Mouse (Mus musculus) heart, postnatal 10 days (tissue): Measurements from ENCODE around the gene Rhox6. TPM values are rescaled to one million over a fixed set of nuclear protein-coding genes. Genes with fewer than 3 reads are reported as not detected.
"Not testable (repeated sequence)": the region's sequence is repeated elsewhere in the genome, so short reads cannot be mapped to it uniquely, and the experiment has no call there.

ENCODE experiments used
- DNase-seq, 2 experiments: peaks; one replicate each; pipeline ENCODE4 v3.0.0; 2021
- intact Hi-C: fragments of 180-260 bp; cut with DNase I; formaldehyde crosslinking; loops from one replicate; pipeline ENCODE4 v1.15.1; 2025
- total RNA-seq, 2 experiments: library from RNA; stranded (reverse); gene quantifications; 2 replicates each; pipeline ENCODE4 v1.2.3; 2021

Rhox6 gene
- not detected for total RNA-seq

- DNase-seq, intact Hi-C loops: not testable (repeated sequence)
These were observed at the start of gene Rhox6 for GRCm38 (mm10) chrX:37826610-37827009. Rhox6 (plus strand) TSS chrX:37826910.

- intact Hi-C loops = no loop called here
- no peak for DNase-seq
These were observed 19.2 kb upstream of the Rhox6 start for GRCm38 (mm10) chrX:37807286-37808080.

- intact Hi-C loops = no loop called here
- DNase-seq = no peak
These were observed 17.3 kb upstream of the Rhox6 start for GRCm38 (mm10) chrX:37809396-37809795.

GRCm38 (mm10) chrX:37811179-37811578 is 15.5 kb upstream of the Rhox6 start:
- DNase-seq = peak; percentile 21 to 59
- intact Hi-C loops = no loop called here

GRCm38 (mm10) chrX:37815665-37816064 is 11.0 kb upstream of the Rhox6 start:
- no peak for DNase-seq
- intact Hi-C loops = no loop called here

- DNase-seq, intact Hi-C loops: not testable (repeated sequence)
These were observed 4.7 kb downstream of the Rhox6 start, which contains the start of gene Rhox7a for GRCm38 (mm10) chrX:37831386-37831785. Rhox7a (plus strand) TSS chrX:37831686.

GRCm38 (mm10) chrX:37871641-37872040 is 44.9 kb downstream of the Rhox6 start:
- intact Hi-C loops = no loop called here
- DNase-seq = no peak

GRCm38 (mm10) chrX:37878844-37879243 is 52.1 kb downstream of the Rhox6 start, which contains the start of gene Rhox8:
Rhox8 (minus strand) TSS chrX:37878944.
- DNase-seq = no peak
- intact Hi-C loops = no loop called here

Other genes starting within 250 kb of the Rhox6 start
- not detected for gene Rhox3f, start 245.9 kb upstream of the Rhox6 start, total RNA-seq
- gene Rhox4f, start 219.2 kb upstream of the Rhox6 start, total RNA-seq = not detected
- not detected for gene Rhox3g, start 198.3 kb upstream of the Rhox6 start, total RNA-seq
- gene Rhox2g, start 183.4 kb upstream of the Rhox6 start, total RNA-seq = not detected
- not detected for gene Rhox4g, start 175.6 kb upstream of the Rhox6 start, total RNA-seq
- gene Rhox3h, start 158.1 kb upstream of the Rhox6 start, total RNA-seq = not detected
- gene Rhox2h, start 153.6 kb upstream of the Rhox6 start, total RNA-seq = not detected
- 1 to 10 TPM; 3.9 to 4.5 TPM for gene Rhox5, start 22.1 kb upstream of the Rhox6 start, total RNA-seq
- not detected for gene Rhox7a, start 4.8 kb downstream of the Rhox6 start, total RNA-seq
- not detected for gene Rhox8, start 52.0 kb downstream of the Rhox6 start, total RNA-seq
- gene Rhox7b, start 70.3 kb downstream of the Rhox6 start, total RNA-seq = not detected
- gene Rhox9, start 74.9 kb downstream of the Rhox6 start, total RNA-seq = not detected
- not detected for gene Btg1-ps1, start 191.9 kb downstream of the Rhox6 start, total RNA-seq
- not detected for gene Btg1-ps2, start 216.2 kb downstream of the Rhox6 start, total RNA-seq
- not detected for gene Rhox10, start 239.6 kb downstream of the Rhox6 start, total RNA-seq